Mouse (Mus musculus): ENCODE data around the gene Zfyve16. TPM values are rescaled to one million over a fixed set of nuclear protein-coding genes. Genes with fewer than 3 reads are reported as not detected.

Gene Zfyve16
- polyA plus RNA-seq (2012; rRNA removed), result 3.3 and 3.5 TPM in 2 replicates

DNA sequence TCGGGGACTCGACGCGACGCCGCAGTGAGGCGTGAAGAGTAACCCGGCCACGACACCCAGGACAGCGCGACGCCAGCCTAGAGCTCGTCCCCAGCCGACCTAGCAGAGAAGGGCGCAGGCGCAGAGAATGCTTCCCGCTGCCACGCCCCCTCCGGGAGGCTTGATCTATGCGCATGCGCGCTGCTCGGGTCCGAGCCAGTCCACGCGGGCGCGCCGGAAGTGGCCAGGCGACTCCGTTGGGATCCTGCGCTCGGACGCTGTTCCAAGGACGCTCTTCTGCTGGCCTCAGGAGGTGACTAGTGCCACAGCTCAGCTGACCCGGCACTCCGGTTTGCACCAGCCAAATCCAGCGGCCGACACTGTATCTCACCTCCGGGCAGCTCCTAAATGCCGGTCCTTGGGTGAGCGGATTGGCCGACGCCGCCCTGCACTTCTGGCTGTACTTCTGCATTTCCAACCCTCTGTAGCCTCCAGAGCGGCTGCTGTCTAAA, at the start of gene Zfyve16:
TSS of gene Zfyve16 (minus strand) at position 148 of the 491 bp plus-strand sequence.

DNA sequence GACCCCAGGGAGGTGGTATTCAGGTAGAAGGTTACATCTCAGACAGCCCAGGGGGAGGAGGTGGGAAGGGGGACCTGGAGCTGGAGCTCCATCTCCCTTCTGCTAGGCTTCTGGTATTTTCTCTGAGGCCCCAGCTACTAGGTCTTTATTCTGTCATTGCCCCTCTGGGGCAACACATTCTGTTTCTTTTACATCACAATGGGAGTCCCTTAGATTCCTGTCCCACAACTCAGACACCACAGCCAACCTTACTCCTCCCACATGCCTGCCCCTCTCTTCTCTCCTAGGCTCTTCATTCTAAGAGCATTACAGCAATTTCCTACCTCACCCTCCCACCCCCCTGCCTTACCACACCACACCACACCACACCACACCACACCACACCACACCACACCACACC, 45.4 kb upstream of the Zfyve16 start, which contains the start of gene Spz1:
TSS of gene Spz1 (minus strand) at position 101 of the 400 bp plus-strand sequence.

DNA sequence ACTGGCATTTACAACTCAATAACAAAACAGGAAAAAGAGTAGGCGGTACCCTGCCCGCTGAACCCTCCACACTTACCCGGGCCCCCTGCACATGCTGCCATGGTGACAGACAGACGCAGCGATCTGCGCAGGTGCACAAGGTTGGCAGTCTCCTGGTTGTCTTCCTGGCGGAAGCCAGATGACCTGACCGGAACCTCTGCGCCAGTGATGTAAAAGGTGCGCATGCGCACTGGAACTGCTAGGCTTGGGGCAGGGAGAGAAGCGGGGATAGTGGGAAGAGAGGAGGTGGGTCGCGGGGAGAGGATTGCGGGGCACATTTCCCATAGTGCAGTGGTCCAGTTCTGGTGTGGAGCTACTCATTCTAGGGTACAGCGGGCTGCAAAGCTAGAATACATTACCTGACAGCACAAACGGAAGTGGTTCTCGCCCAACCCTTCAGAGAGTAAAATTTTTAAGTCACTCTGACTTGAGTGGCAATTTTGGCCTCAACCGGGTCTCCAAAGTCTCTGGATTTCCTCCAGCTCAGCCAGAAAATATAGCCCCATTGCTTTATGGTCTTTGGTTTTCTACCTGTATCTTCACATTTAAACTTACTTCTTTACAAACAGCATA, 46.7 kb downstream of the Zfyve16 start, which contains the start of gene Fam151b:
TSS of gene Fam151b (minus strand) at position 164 of the 612 bp plus-strand sequence.

Other genes with a start within 250 kb of the Zfyve16 start
- gene Gm20379, start 224.9 kb downstream of the Zfyve16 start, polyA plus RNA-seq (2012; rRNA removed), result not detected in 2 replicates
- gene Dhfr, start 176.1 kb downstream of the Zfyve16 start, polyA plus RNA-seq (2012; rRNA removed), result 1.1 and 1.6 TPM in 2 replicates
- gene Msh3, start 175.9 kb downstream of the Zfyve16 start, polyA plus RNA-seq (2012; rRNA removed), result 5.1 and 8.5 TPM in 2 replicates
- not detected in 2 replicates for gene Ankrd34b, start 105.0 kb downstream of the Zfyve16 start, polyA plus RNA-seq (2012; rRNA removed)
- 2.7 and 3.5 TPM in 2 replicates for gene Fam151b, start 46.9 kb downstream of the Zfyve16 start, polyA plus RNA-seq (2012; rRNA removed)
- gene Spz1, start 45.3 kb upstream of the Zfyve16 start, polyA plus RNA-seq (2012; rRNA removed), result not detected in 2 replicates
- 55.8 and 63.6 TPM in 2 replicates for gene Serinc5, start 80.2 kb upstream of the Zfyve16 start, polyA plus RNA-seq (2012; rRNA removed)